Mouse (Mus musculus) gastrocnemius, adult 8-10 months (tissue): ENCODE results near the gene Lrpap1. TPM values are rescaled to one million over a fixed set of nuclear protein-coding genes. Genes with fewer than 3 reads are reported as not detected.
A peak's percentile ranks its signal among the peaks of the same experiment; 100 is the strongest.

ENCODE experiments used
- DNase-seq, 2 experiments: peaks; one replicate each; pipeline ENCODE4 v3.0.0; 2022; ENCODE audit warnings: low spot score in 2 of 2
- total RNA-seq, 4 experiments: library from RNA; stranded (reverse); gene quantifications; 2 replicates each; pipeline ENCODE4 v1.2.4; 2022

Lrpap1 gene
- total RNA-seq, 4 experiments from 2014 or later, result 18.0 to 28.7 (median 22.3) TPM

- DNase-seq, result no peak
These were observed 23.6 kb upstream of the Lrpap1 start for GRCm38 (mm10) chr5:35129208-35129607.

GRCm38 (mm10) chr5:35120024-35120423 lies 14.5 kb upstream of the Lrpap1 start:
- no peak for DNase-seq

DNA sequence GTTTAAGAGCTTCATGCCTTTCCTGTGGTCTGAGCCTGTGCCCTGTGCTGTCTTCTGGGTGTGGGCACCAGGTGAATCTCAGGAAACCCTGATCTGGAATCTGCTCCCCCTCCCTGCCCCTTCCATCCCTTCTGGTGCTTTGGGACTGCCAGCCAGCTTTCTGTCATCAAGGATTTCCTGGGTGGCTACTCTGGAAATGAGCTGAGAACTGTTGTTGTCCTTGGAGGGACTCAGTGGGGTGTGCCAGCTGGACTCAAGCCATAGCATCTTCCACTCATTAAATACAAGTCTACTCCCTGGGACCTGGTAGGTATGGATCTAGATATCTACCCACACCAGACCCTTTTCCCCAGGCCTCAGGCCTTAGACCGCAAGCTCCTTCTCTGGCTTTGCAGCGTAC lies 12.9 kb upstream of the Lrpap1 start:
- DNase-seq, result no peak

DNA sequence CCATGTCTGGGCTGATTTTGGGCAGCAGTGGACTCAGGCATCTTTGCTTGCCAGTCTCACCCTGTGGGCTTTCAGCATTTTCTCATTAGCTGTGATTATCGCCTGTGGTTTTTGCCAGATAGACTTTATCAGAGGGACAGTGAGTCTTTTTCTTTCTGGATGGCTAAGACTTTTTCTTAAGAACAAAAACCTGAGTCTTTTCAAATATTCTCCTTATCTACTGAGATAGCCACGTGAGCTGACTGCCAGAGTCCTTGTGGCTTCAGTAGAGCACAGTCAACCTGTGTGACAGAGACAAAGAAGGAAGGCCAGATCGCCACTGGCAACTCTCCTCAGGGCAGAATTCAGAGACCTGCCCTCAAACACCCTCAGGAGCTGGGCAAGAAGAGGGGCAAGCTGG lies 12.1 kb upstream of the Lrpap1 start:
- no peak for DNase-seq

- no peak for DNase-seq
These were observed 10.4 kb upstream of the Lrpap1 start for GRCm38 (mm10) chr5:35116002-35116401.

DNA sequence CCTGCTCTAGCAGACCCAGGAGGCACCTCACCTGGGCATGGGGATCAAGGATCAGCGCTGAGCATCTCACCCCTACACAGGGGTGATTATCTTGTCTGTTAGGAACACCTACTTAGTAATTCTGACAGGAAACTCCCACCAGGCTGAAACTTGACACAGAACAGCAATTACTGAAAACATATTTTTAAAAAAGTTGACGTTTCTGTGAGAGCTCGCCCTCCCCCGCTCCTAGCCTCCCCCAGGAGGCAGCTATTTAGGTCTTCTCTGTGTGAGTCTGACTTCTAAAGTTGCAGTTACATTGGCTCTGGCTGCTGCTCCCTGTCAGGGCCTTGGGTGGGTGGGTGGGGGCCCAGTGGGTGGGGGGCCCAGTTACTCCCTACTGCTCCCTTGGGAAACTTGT lies 6.9 kb upstream of the Lrpap1 start:
- no peak for DNase-seq

DNA sequence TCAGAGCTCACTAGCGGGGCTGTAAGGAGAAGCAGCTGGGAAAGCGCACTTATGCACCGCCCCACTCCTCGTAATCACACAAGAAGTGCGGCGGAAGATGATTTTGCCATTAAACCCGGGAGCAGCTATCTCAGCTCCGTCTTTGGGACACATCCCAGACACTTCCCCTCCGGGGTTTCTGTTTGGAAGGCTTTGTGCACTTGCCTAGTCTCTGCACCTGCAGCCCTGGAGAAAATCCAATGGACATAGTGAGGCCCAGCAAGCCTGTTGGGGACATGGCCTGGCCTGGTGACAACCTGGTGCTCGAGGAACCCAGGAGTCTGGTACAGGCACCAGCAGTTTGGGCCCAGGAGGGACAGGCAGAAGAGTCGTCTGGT lies 344 bp upstream of the Lrpap1 start:
- peak; percentile 26 to 31 for DNase-seq

DNA sequence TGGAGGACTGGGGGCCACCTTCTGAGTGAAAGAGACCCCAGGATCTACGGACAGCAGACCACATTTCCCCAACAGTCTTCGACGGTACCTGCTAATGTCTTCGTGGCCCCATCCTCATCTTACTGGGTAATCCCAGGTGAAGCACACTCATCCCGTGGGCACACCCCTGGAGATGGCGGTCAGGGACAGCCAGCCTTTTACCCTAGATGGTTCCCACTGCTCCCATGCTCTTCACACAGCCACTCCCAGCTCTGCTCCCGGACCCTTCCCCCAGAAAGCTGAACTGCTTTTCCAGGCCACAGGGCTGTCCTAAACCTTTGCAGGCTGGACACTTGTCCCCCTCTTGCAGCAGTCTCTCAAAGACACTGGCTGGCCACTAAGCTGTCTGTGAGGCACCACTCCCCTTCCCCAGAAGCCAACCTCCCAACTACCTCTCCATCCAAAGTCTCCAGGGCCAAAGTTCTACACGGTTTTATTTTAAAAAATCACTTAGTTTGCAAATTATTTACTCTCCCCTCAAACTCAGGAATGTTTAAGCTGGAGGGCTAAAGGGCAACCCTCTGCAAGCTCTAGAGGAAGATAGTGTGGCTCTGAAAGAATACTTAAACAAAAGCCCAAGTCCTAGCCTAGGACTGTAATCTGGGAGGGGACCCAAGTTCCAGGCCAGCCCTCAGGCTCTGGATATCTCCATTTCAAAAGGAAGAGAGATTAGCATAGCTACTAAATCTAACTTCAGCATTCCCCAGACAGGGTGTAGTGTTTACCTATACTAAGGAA lies 1.2 kb downstream of the Lrpap1 start:
- no peak for DNase-seq

GRCm38 (mm10) chr5:35103528-35103927 lies 2.0 kb downstream of the Lrpap1 start:
- DNase-seq, result no peak

DNA sequence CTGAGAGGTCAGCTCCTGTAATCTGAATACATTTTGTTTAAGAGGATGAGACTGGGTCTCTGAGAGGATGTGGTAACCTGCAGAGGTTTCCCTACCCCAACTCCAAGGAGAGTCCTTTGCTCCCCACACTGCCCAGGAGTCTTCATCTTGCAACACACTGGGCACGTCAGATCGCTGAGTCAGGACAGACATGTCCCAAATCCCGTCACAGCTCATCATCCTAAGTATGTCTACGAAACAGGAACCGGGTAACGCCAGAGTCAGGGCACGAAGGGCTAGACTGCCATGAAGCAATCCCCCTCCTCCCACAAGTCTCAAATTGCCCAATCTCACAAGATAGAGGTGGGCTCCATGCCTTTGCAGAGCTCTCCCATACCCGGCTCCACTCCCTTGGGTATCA lies 2.5 kb downstream of the Lrpap1 start:
- DNase-seq, result no peak

- DNase-seq, result no peak
These were observed 13.9 kb downstream of the Lrpap1 start for GRCm38 (mm10) chr5:35091636-35092035.

GRCm38 (mm10) chr5:35089614-35089963 lies 16.0 kb downstream of the Lrpap1 start:
- DNase-seq, result no peak

DNA sequence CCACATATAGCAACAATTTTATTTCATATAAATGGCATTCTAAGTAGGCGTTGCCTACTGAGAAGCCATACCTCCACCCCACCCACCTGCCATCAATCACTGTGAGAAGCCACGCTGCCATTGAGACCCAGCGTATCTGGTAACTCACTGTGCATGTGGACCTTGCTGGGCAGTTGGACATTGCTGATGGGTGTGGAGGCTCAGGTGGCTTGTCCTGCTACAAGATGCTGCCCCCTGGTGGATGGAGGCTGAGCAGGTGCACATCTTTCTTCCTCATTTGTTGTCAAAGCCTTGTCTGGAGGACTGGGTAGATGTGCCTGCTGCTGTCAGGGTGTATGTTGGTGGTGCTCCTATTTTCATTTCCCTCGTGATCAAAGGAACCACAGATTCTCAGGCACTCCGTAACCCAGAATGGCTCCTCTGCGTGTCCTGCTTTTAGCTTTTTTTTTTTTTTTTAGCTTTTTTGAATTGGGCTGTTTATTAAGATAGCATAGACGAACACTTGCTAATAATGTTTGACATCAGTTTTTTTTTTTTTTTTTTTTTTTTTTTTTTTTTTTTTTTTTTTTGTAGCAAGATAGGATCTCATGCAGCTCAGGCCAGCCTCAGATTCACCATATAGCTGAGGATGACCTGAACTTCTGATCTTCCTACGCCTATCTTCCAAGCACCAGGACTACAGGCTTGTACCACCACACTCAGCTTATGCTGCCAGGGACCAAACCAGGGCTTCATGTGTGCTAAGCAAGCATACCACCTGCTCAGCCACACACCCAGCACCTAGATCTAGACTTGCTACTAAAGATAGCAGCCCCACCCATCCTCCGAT lies 16.6 kb downstream of the Lrpap1 start:
- DNase-seq, result peak; percentile 73

GRCm38 (mm10) chr5:35084913-35085312 lies 20.7 kb downstream of the Lrpap1 start:
- DNase-seq, result no peak

- no peak for DNase-seq
These were observed 26.5 kb downstream of the Lrpap1 start for GRCm38 (mm10) chr5:35079101-35079500.

DNA sequence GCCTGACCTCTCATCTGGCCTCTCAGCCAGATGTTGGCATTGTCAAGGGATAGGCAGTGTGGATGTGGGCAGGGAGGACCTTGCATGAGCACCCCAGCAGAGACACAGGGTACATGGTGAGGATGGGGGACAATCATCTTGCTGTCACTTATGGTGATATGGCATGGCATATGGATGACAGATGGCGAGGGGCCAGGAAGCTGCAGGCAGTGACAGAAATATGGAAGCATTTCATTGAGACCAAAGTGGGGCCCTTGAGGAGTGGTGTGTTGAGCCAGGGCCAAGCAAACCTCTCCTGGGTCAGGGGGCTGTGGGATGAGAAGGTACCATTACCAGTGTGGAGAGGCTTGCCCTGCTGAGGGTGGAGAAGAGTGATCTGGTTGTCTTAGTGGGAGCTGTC lies 29.2 kb downstream of the Lrpap1 start:
- DNase-seq, result no peak

DNA sequence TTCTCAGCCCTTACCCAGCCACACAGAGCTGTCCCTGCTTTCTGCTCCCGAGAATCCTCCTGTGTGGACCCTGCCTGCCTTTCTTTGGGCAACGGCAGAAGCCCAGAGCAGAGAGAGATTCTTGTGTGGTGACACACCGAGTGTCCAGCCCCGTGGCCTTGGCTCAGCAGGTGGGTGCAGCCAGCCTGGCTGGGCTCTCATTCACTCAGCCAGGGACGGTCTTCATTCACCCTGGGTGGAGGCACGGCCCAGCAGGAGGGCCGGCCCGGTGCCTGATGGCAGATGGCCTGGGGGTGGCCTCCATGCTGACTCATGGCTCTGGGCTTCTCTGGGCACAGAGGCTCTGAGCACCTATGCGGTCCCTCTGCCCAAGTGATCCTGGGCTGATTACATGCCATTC lies 31.6 kb downstream of the Lrpap1 start:
- peak; percentile 71 to 83 for DNase-seq

GRCm38 (mm10) chr5:35073235-35073634 lies 32.3 kb downstream of the Lrpap1 start:
- no peak for DNase-seq

DNA sequence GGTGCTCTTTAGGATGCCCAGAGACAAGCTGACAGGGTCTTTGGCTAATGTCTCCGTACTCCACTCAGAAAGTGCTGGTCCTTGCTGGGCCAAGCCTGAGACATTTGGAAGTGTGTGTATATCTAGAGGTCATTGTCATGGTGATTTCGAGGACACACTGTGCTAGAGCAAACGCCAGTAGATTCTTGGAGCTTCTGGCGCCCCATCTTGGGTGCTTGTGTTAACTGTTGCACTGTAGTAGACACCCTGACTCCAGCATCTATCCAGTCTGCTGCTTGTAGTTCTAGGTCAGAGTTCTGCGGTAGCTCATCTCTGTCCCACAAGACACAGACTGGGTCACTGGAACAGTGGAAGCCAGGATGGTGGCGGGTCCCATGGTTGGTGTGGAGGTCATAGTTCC lies 33.7 kb downstream of the Lrpap1 start:
- DNase-seq, result no peak

- no peak for DNase-seq
These were observed 34.6 kb downstream of the Lrpap1 start for GRCm38 (mm10) chr5:35070953-35071352.

- DNase-seq, result no peak
These were observed 35.3 kb downstream of the Lrpap1 start for GRCm38 (mm10) chr5:35070314-35070713.

DNA sequence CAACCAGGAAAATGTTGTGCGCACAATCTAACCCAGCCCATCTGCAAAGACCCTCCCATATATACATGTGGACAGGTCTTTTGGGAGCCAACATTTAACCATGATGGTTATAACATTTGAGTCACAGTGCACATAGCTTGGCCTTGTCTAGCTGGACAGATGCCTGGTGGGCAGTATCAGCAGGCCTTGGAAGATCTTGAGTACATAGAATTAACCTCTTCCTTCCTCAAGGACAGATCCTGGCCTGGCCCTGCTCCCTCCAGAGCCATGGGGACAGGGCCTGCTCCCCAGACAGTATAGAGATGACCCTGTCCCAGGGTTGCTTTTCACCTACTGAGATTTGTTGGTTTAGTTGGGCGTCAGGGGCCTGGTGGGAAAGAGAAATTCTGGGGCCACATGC lies 35.7 kb downstream of the Lrpap1 start:
- no peak for DNase-seq

DNA sequence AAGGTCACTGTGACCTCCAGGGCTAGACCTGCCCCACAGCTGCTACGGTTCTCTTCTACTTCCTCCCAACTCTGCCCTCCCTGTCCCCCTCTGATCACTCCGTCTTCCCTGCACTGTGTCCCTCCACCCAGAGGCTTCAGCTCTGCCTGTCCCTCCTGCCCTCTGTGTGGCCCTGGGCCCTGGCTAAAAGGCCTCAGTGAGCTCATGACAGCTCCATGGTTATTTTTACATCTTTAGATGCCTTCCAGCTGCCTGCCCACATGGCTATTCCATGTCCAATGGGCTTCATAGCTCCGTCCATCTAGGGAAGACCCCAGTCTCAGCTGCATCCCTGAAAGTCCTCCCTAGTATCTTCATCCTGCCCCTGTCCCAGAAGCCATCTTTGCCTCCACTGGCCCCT lies 45.5 kb downstream of the Lrpap1 start:
- peak in 1 of 2 experiments; percentile 52 for DNase-seq
